Comparison of ENCODE assay signal across 17 mouse cellular contexts in the genomic region with DNA sequence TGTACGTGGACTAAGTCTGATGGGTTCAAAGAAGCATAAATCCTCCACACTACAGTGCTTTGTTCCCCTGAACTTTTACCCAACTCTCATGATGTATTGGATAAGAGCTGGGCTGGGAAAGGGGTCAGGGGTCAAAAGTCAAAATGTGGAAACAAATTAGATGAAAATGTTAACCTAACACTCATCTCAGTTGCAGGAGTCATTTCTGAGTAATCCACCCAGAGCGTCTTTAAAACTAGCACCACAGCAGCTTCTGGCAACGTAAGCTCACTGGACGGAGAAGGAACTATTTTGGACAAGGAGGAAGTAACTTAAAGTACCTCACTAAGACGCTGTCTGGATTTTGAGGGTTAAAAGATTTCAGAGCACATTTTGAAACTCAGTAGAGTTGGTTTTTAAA. TPM values are rescaled to one million over a fixed set of nuclear protein-coding genes. Genes with fewer than 3 reads are reported as not detected.
DNase-seq lines count a peak whose midpoint lies in the region; ATAC-seq lines count a peak whose summit lies in the region.
"Had no signal": no experiment of that assay in that cellular context is flagged by ENCODE, and none has a peak within 500 bp of the region (broad histone marks: within the 10 kb centered on the region; RNA-seq: fewer than 3 reads in every experiment).

No protein-coding gene starts in this region.

- DNase-seq in heart, adult 11 months, result peak; percentile 55
- DNase-seq in heart, postnatal 36 days, result no peak
- DNase-seq in adipocyte (ENCODE audit: low spot score), result peak; percentile 53
- DNase-seq in lung, postnatal 36 days, result no peak
- DNase-seq in embryo, embryonic 9.5 days (ENCODE audit: extremely low spot score), result no peak
- DNase-seq: adrenal gland, adult 2 months; adrenal gland, postnatal 25 days; cerebellum, adult 2 months; cerebellum, postnatal 10 days; gastrocnemius, postnatal 14 days; heart, adult 18-20 months; heart, postnatal 10 days had no signal

- intact Hi-C loops in heart, postnatal 36 days (cut with DNase I), result no loop called here

- ATAC-seq in hematopoietic stem cell, adult 5-6 weeks (replicated peaks in 1 of 2; ENCODE audit: insufficient read depth in 1 of 2, low FRiP score in 2 of 2, low TSS enrichment in 1 of 2, low read depth in 1 of 2, poor library complexity in 2 of 2, severe bottlenecking in 2 of 2), result peak; percentile 42 to 56; a peak in 3 of 4 replicates
- ATAC-seq in monocyte, adult 5-6 weeks (replicated peaks; ENCODE audit: insufficient number of reproducible peaks, low FRiP score, low TSS enrichment, poor library complexity, severe bottlenecking), result peak; percentile 57
- ATAC-seq: activated CD4-positive, CD25-positive, alpha-beta regulatory T cell, adult 4 months; forebrain, embryonic 16.5 days; Patski had no signal

RNA-seq across cellular contexts. Expression of gene Gm3646, which starts 20.5 kb away (rescaled TPM):
- 1 to 10 TPM; 5.4 to 7.2 TPM for total RNA-seq in heart, postnatal 36 days (2021)
- not detected in 2 replicates for total RNA-seq in hematopoietic stem cell, adult 5-6 weeks (2017)
- not detected in 3 replicates for total RNA-seq in monocyte, adult 5-6 weeks (2017)
- total RNA-seq: adrenal gland, adult 2 months; adrenal gland, postnatal 25 days had no signal

Comparison
In these comparisons a context has a peak if more than half of its experiments do, and no peak if none do; other contexts are left out.
1. DNase-seq: peak in heart, adult 11 months (single experiment) and adipocyte (single experiment); none in heart, postnatal 36 days (0 of 2), lung, postnatal 36 days (single experiment) and embryo, embryonic 9.5 days (single experiment).